25 mouse cellular contexts compared by ENCODE assay signal in the genomic region with DNA sequence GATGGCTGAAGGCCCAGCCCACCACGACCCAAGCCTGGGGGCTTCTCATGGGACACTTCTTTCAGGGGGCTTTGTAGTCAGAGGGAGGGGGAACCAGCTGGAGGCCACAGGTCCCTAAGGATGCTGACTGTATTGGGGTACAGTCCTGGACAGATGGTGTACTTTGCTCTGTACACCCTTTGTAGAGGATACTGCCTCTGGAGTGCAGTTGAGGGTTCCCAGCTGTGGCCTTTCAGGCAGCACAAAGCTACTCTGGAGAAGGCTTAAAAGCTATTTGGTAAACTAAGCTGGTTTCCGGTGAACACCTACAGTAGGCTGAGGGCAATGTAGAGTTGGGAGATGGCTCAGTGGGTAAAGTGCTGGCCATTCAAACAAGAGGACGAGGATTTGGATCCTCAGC.
DNase-seq lines count a peak whose midpoint lies in the region; ATAC-seq and TF ChIP-seq lines count a peak whose summit lies in the region.
"Had no signal": no experiment of that assay in that cellular context is flagged by ENCODE, and none has a peak within 500 bp of the region (broad histone marks: within the 10 kb centered on the region; RNA-seq: fewer than 3 reads in every experiment).

No protein-coding gene starts in this region.

- peaks cover 9% of the 10 kb centered on the region; the same call in 1 of the 2 replicates for H3K36me3 ChIP-seq in hindbrain, embryonic 10.5 days
- no peaks in the 10 kb centered on the region for H3K36me3 ChIP-seq in hindbrain, postnatal 0 days (ENCODE audit: insufficient read depth, low read length)
- peaks cover 13% of the 10 kb centered on the region for H3K36me3 ChIP-seq in midbrain, embryonic 10.5 days
- H3K36me3 ChIP-seq in midbrain, embryonic 11.5 days (ENCODE audit: control insufficient read depth, insufficient read depth, low read length), result no peaks in the 10 kb centered on the region
- H3K36me3 ChIP-seq in intestine, embryonic 15.5 days, result no peaks in the 10 kb centered on the region
- H3K36me3 ChIP-seq: G1E; hindbrain, embryonic 15.5 days; limb, embryonic 10.5 days; liver, embryonic 15.5 days had no signal

- peak overlapping the region; percentile 77 for H3K27ac ChIP-seq in hindbrain, embryonic 10.5 days
- H3K27ac ChIP-seq in hindbrain, postnatal 0 days, result no peak overlapping the region
- peak overlapping the region; percentile 70 for H3K27ac ChIP-seq in midbrain, embryonic 10.5 days (replicated peaks)
- H3K27ac ChIP-seq in midbrain, embryonic 11.5 days (ENCODE audit: low read depth, low read length), result no peak overlapping the region
- 0 out of 2 replicates have a peak overlapping the region, but pooled peaks have one; percentile 28 for H3K27ac ChIP-seq in intestine, embryonic 15.5 days
- H3K27ac ChIP-seq: heart, adult 2 months; hindbrain, embryonic 15.5 days; layer of hippocampus, adult 2 months; limb, embryonic 10.5 days; liver, embryonic 15.5 days had no signal

- ATAC-seq in hindbrain, postnatal 0 days, result no peak
- ATAC-seq in midbrain, embryonic 11.5 days (ENCODE audit: low FRiP score), result no peak
- ATAC-seq in intestine, embryonic 15.5 days, result no peak
- ATAC-seq: Patski had no signal

- no peak overlapping the region for H3K9ac ChIP-seq in hindbrain, postnatal 0 days (replicated peaks; ENCODE audit: low read length)
- no peak overlapping the region for H3K9ac ChIP-seq in midbrain, embryonic 11.5 days (ENCODE audit: low read length)
- no peak overlapping the region for H3K9ac ChIP-seq in intestine, embryonic 15.5 days
- H3K9ac ChIP-seq: hindbrain, embryonic 15.5 days; liver, embryonic 15.5 days had no signal

- no peak for TF ChIP-seq CTCF in hindbrain, postnatal 0 days (IDR thresholded peaks at IDR 0.05; ENCODE audit: low read depth)

- no peak overlapping the region for H3K4me2 ChIP-seq in hindbrain, postnatal 0 days (ENCODE audit: low read depth, low read length)
- H3K4me2 ChIP-seq in midbrain, embryonic 11.5 days, result no peak overlapping the region
- no peak overlapping the region for H3K4me2 ChIP-seq in intestine, embryonic 15.5 days (replicated peaks)
- H3K4me2 ChIP-seq: hindbrain, embryonic 15.5 days; liver, embryonic 15.5 days had no signal

- no peaks in the 10 kb centered on the region for H3K27me3 ChIP-seq in hindbrain, embryonic 10.5 days (ENCODE audit: insufficient read depth, poor library complexity, severe bottlenecking)
- no peaks in the 10 kb centered on the region for H3K27me3 ChIP-seq in hindbrain, postnatal 0 days (ENCODE audit: insufficient read depth, low read length)
- no peaks in the 10 kb centered on the region for H3K27me3 ChIP-seq in midbrain, embryonic 10.5 days (ENCODE audit: low read depth, poor library complexity, severe bottlenecking)
- no peaks in the 10 kb centered on the region for H3K27me3 ChIP-seq in midbrain, embryonic 11.5 days (ENCODE audit: control insufficient read depth, insufficient read depth, low read length)
- H3K27me3 ChIP-seq in intestine, embryonic 15.5 days (replicated peaks), result no peaks in the 10 kb centered on the region
- H3K27me3 ChIP-seq: hindbrain, embryonic 15.5 days; liver, embryonic 15.5 days; Patski had no signal

- 60% methylated on average over 3 of the region's 3 CpGs for WGBS in hindbrain, embryonic 10.5 days
- WGBS in hindbrain, postnatal 0 days, result 50% methylated on average over 3 of the region's 3 CpGs
- WGBS in midbrain, embryonic 10.5 days, result 65% methylated on average over 3 of the region's 3 CpGs
- WGBS in midbrain, embryonic 11.5 days, result 64% methylated on average over 3 of the region's 3 CpGs
- WGBS in intestine, embryonic 15.5 days, result 65% methylated on average over 3 of the region's 3 CpGs

- DNase-seq in hindbrain, embryonic 10.5 days (ENCODE audit: low spot score), result no peak
- no peak for DNase-seq in hindbrain, postnatal 0 days (ENCODE audit: low spot score)
- no peak for DNase-seq in midbrain, embryonic 10.5 days (ENCODE audit: low spot score)
- no peak for DNase-seq in midbrain, embryonic 11.5 days (ENCODE audit: low spot score, missing footprints)
- peak; percentile 37 for DNase-seq in lung, postnatal 14 days
- no peak for DNase-seq in spleen, postnatal 10 days (ENCODE audit: low spot score in 2 of 2)
- no peak for DNase-seq in gastrocnemius, postnatal 10 days
- DNase-seq: B cell, adult 2 months; cerebellum, adult 11 months; cerebellum, adult 9-11 months; gastrocnemius, postnatal 14 days; heart, adult 2 months; kidney, adult 18-20 months; kidney, postnatal 14 days; liver; midbrain, embryonic 14.5 days; right cerebral cortex, adult 18-20 months; right cerebral cortex, postnatal 4 days had no signal

- no peaks in the 10 kb centered on the region for H3K9me3 ChIP-seq in hindbrain, embryonic 10.5 days
- H3K9me3 ChIP-seq in hindbrain, postnatal 0 days (ENCODE audit: low read length), result no peaks in the 10 kb centered on the region
- H3K9me3 ChIP-seq in midbrain, embryonic 10.5 days (replicated peaks), result no peaks in the 10 kb centered on the region
- no peaks in the 10 kb centered on the region for H3K9me3 ChIP-seq in midbrain, embryonic 11.5 days (ENCODE audit: control insufficient read depth, low read length)
- no peaks in the 10 kb centered on the region for H3K9me3 ChIP-seq in intestine, embryonic 15.5 days
- H3K9me3 ChIP-seq: hindbrain, embryonic 15.5 days; limb, embryonic 10.5 days; liver, embryonic 15.5 days had no signal

- H3K4me1 ChIP-seq in hindbrain, embryonic 10.5 days (replicated peaks), result peaks cover 68% of the 10 kb centered on the region
- peaks cover 22% of the 10 kb centered on the region for H3K4me1 ChIP-seq in hindbrain, postnatal 0 days (ENCODE audit: insufficient read depth, low read length)
- H3K4me1 ChIP-seq in midbrain, embryonic 10.5 days, result peaks cover 71% of the 10 kb centered on the region
- H3K4me1 ChIP-seq in midbrain, embryonic 11.5 days (ENCODE audit: control insufficient read depth, insufficient read depth, low read length), result peaks cover 34% of the 10 kb centered on the region
- peaks cover 16% of the 10 kb centered on the region for H3K4me1 ChIP-seq in intestine, embryonic 15.5 days (replicated peaks)
- H3K4me1 ChIP-seq: liver, embryonic 15.5 days had no signal

- no peak overlapping the region for H3K4me3 ChIP-seq in hindbrain, embryonic 10.5 days
- H3K4me3 ChIP-seq in hindbrain, postnatal 0 days (ENCODE audit: low read length), result no peak overlapping the region
- H3K4me3 ChIP-seq in midbrain, embryonic 10.5 days, result no peak overlapping the region
- no peak overlapping the region for H3K4me3 ChIP-seq in midbrain, embryonic 11.5 days (ENCODE audit: low read depth, low read length)
- no peak overlapping the region for H3K4me3 ChIP-seq in intestine, embryonic 15.5 days (replicated peaks)
- H3K4me3 ChIP-seq: heart, adult 2 months; hindbrain, embryonic 15.5 days; layer of hippocampus, adult 2 months; limb, embryonic 10.5 days; liver, embryonic 15.5 days had no signal

Comparison
In these comparisons a context has a peak if more than half of its experiments do, and no peak if none do; other contexts are left out.
1. H3K27ac ChIP-seq: peak in hindbrain, embryonic 10.5 days (single experiment), midbrain, embryonic 10.5 days (single experiment) and intestine, embryonic 15.5 days (single experiment); none in hindbrain, postnatal 0 days (single experiment) and midbrain, embryonic 11.5 days (single experiment).